Mouse (Mus musculus): ENCODE results near the gene Zfp276.
A peak's percentile ranks its signal among the peaks of the same experiment; 100 is the strongest.

Zfp276 gene

GRCm38 (mm10) chr8:123291716-123292115, 37.7 kb downstream of the Zfp276 start:
- no peak for DNase-seq (ENCODE audit: low spot score)

- no peak for DNase-seq (ENCODE audit: low spot score)
Measured at GRCm38 (mm10) chr8:123292281-123292680, 38.3 kb downstream of the Zfp276 start.

GRCm38 (mm10) chr8:123292785-123293184, 38.8 kb downstream of the Zfp276 start:
- no peak for DNase-seq (ENCODE audit: low spot score)

GRCm38 (mm10) chr8:123298301-123298700, 44.3 kb downstream of the Zfp276 start:
- no peak for DNase-seq (ENCODE audit: low spot score)

GRCm38 (mm10) chr8:123308738-123309137, 54.7 kb downstream of the Zfp276 start:
- no peak for DNase-seq (ENCODE audit: low spot score)

- DNase-seq (ENCODE audit: low spot score), result no peak
Measured at GRCm38 (mm10) chr8:123317781-123318466, 63.9 kb downstream of the Zfp276 start.

- DNase-seq (ENCODE audit: low spot score), result peak; percentile 95
Measured at GRCm38 (mm10) chr8:123318467-123318911, 64.5 kb downstream of the Zfp276 start, which contains the start of gene Fanca. TSS of gene Fanca (minus strand) at chr8:123318576.
